Mouse (Mus musculus): ENCODE results near the gene Rtn4. TPM values are rescaled to one million over a fixed set of nuclear protein-coding genes. Genes with fewer than 3 reads are reported as not detected.

Gene Rtn4
- polyA plus RNA-seq, 1 experiment from 2014 or later: 57.1 TPM

DNA sequence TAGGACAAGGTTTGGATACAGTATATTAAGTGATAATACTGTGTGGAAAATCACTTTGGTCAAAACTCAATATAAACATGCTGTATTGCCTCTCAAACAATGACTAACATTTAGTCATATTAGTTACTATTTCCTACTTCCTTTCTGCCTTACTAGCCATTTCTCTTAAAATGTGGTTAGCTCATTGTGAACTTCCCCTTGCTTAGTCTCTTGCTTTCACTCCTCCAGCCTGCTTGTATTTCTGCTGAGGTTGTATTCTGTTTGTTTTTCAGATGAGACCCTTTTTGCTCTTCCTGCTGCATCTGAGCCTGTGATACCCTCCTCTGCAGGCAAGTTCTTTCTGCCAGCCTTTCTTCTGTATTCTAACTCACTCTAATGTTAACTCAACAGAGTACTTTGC is 12.5 kb downstream of the Rtn4 start:
- TF ChIP-seq CTCF (IDR thresholded peaks at IDR 0.05; ENCODE audit: low read depth) (no peak), EP300 (IDR thresholded peaks at IDR 0.05; ENCODE audit: low read depth) (no peak)
- H3K9me3 ChIP-seq (ENCODE audit: low read length): no peaks in the 10 kb centered on the region
- H3K36me3 ChIP-seq (replicated peaks; ENCODE audit: insufficient read depth, low read length): peaks cover 5% of the 10 kb centered on the region
- no peak overlapping the region for H3K4me3 ChIP-seq (ENCODE audit: low read depth, low read length)
- no peak overlapping the region for H3K9ac ChIP-seq (replicated peaks)
- H3K27ac ChIP-seq (ENCODE audit: low read depth): no peak overlapping the region
- no peaks in the 10 kb centered on the region for H3K27me3 ChIP-seq (ENCODE audit: insufficient read depth, low read length)
- H3K4me2 ChIP-seq (ENCODE audit: low read depth, low read length): no peak overlapping the region
- H3K4me1 ChIP-seq (ENCODE audit: insufficient read depth): peaks cover 2% of the 10 kb centered on the region; the same call in 1 of the 2 replicates
- no peak for ATAC-seq
- no peak for DNase-seq

GRCm38 (mm10) chr11:29706845-29707244 is 14.1 kb downstream of the Rtn4 start:
- Histone ChIP-seq H3K27me3 (ENCODE audit: insufficient read depth, low read length) (no peaks in the 10 kb centered on the region), H3K4me2 (ENCODE audit: low read depth, low read length) (no peak overlapping the region), H3K9me3 (ENCODE audit: low read length) (no peaks in the 10 kb centered on the region), H3K9ac (replicated peaks) (no peak overlapping the region), H3K36me3 (replicated peaks; ENCODE audit: insufficient read depth, low read length) (peaks cover 5% of the 10 kb centered on the region), H3K4me3 (ENCODE audit: low read depth, low read length) (no peak overlapping the region), H3K27ac (ENCODE audit: low read depth) (no peak overlapping the region), H3K4me1 (ENCODE audit: insufficient read depth) (peaks cover 2% of the 10 kb centered on the region; the same call in 1 of the 2 replicates)
- DNase-seq: no peak
- 86% methylated on average over 4 of the region's 4 CpGs for WGBS (ENCODE audit: insufficient replicate concordance)
- no peak for TF ChIP-seq CTCF (IDR thresholded peaks at IDR 0.05; ENCODE audit: low read depth)
- no peak for TF ChIP-seq EP300 (IDR thresholded peaks at IDR 0.05; ENCODE audit: low read depth)
- ATAC-seq: no peak

- TF ChIP-seq CTCF (IDR thresholded peaks at IDR 0.05; ENCODE audit: low read depth) (peak; percentile 52), EP300 (IDR thresholded peaks at IDR 0.05; ENCODE audit: low read depth) (no peak)
- no peaks in the 10 kb centered on the region for H3K27me3 ChIP-seq (ENCODE audit: insufficient read depth, low read length)
- ATAC-seq: no peak
- no peaks in the 10 kb centered on the region for H3K9me3 ChIP-seq (ENCODE audit: low read length)
- DNase-seq: no peak
- H3K4me3 ChIP-seq (ENCODE audit: low read depth, low read length): no peak overlapping the region
- no peaks in the 10 kb centered on the region; the same call in 1 of the 2 replicates for H3K4me1 ChIP-seq (ENCODE audit: insufficient read depth)
- H3K27ac ChIP-seq (ENCODE audit: low read depth): no peak overlapping the region
- H3K4me2 ChIP-seq (ENCODE audit: low read depth, low read length): no peak overlapping the region
- peaks cover 5% of the 10 kb centered on the region for H3K36me3 ChIP-seq (replicated peaks; ENCODE audit: insufficient read depth, low read length)
- H3K9ac ChIP-seq (replicated peaks): no peak overlapping the region
These were observed 16.8 kb downstream of the Rtn4 start for GRCm38 (mm10) chr11:29709512-29709911.

GRCm38 (mm10) chr11:29714114-29714513 is 21.4 kb downstream of the Rtn4 start:
- no peak overlapping the region for H3K27ac ChIP-seq (ENCODE audit: low read depth)
- WGBS (ENCODE audit: insufficient replicate concordance): 87% methylated on average over 7 of the region's 7 CpGs
- no peak for DNase-seq
- no peak overlapping the region for H3K9ac ChIP-seq (replicated peaks)
- ATAC-seq: no peak
- no peak overlapping the region for H3K4me2 ChIP-seq (ENCODE audit: low read depth, low read length)
- no peaks in the 10 kb centered on the region for H3K9me3 ChIP-seq (ENCODE audit: low read length)
- H3K4me3 ChIP-seq (ENCODE audit: low read depth, low read length): no peak overlapping the region
- no peaks in the 10 kb centered on the region for H3K4me1 ChIP-seq (ENCODE audit: insufficient read depth)
- no peaks in the 10 kb centered on the region for H3K36me3 ChIP-seq (replicated peaks; ENCODE audit: insufficient read depth, low read length)
- no peaks in the 10 kb centered on the region for H3K27me3 ChIP-seq (ENCODE audit: insufficient read depth, low read length)
- no peak for TF ChIP-seq CTCF (IDR thresholded peaks at IDR 0.05; ENCODE audit: low read depth)

DNA sequence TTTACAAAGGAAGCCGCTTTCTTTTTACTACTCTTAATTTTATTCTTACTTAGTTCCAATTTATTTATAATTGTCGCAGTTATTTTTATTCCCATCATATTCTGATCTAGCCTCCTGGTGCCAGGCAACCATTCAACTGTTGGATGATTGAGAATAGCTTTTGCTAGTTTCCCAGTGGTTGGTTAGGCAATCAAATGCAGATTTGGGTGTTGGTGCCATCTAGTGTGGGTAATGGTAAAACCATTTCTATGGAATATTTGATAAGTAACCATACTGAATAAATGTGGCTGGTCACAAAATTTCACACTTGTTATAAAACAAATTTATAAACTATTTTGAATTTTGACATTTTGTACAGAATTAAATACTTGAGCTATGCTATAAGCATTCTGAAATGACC is 22.0 kb downstream of the Rtn4 start:
- Histone ChIP-seq H3K27ac (ENCODE audit: low read depth) (no peak overlapping the region), H3K9ac (replicated peaks) (no peak overlapping the region), H3K4me2 (ENCODE audit: low read depth, low read length) (no peak overlapping the region), H3K4me1 (ENCODE audit: insufficient read depth) (no peaks in the 10 kb centered on the region), H3K4me3 (ENCODE audit: low read depth, low read length) (no peak overlapping the region), H3K36me3 (replicated peaks; ENCODE audit: insufficient read depth, low read length) (no peaks in the 10 kb centered on the region), H3K27me3 (ENCODE audit: insufficient read depth, low read length) (no peaks in the 10 kb centered on the region), H3K9me3 (ENCODE audit: low read length) (no peaks in the 10 kb centered on the region)
- TF ChIP-seq EP300 (IDR thresholded peaks at IDR 0.05; ENCODE audit: low read depth) (no peak), CTCF (IDR thresholded peaks at IDR 0.05; ENCODE audit: low read depth) (peak; percentile 62)
- DNase-seq (no peak), ATAC-seq (no peak)
- 88% methylated on average over 2 of the region's 2 CpGs for WGBS (ENCODE audit: insufficient replicate concordance)

GRCm38 (mm10) chr11:29715499-29715898 is 22.8 kb downstream of the Rtn4 start:
- ATAC-seq: no peak
- H3K9ac ChIP-seq (replicated peaks): no peak overlapping the region
- no peaks in the 10 kb centered on the region for H3K4me1 ChIP-seq (ENCODE audit: insufficient read depth)
- H3K36me3 ChIP-seq (replicated peaks; ENCODE audit: insufficient read depth, low read length): no peaks in the 10 kb centered on the region
- no peak overlapping the region for H3K4me3 ChIP-seq (ENCODE audit: low read depth, low read length)
- H3K27ac ChIP-seq (ENCODE audit: low read depth): no peak overlapping the region
- WGBS (ENCODE audit: insufficient replicate concordance): 83% methylated on average over 3 of the region's 3 CpGs
- DNase-seq: no peak
- peak; percentile 53 for TF ChIP-seq CTCF (IDR thresholded peaks at IDR 0.05; ENCODE audit: low read depth)
- TF ChIP-seq EP300 (IDR thresholded peaks at IDR 0.05; ENCODE audit: low read depth): no peak
- no peak overlapping the region for H3K4me2 ChIP-seq (ENCODE audit: low read depth, low read length)
- H3K9me3 ChIP-seq (ENCODE audit: low read length): no peaks in the 10 kb centered on the region
- H3K27me3 ChIP-seq (ENCODE audit: insufficient read depth, low read length): no peaks in the 10 kb centered on the region

DNA sequence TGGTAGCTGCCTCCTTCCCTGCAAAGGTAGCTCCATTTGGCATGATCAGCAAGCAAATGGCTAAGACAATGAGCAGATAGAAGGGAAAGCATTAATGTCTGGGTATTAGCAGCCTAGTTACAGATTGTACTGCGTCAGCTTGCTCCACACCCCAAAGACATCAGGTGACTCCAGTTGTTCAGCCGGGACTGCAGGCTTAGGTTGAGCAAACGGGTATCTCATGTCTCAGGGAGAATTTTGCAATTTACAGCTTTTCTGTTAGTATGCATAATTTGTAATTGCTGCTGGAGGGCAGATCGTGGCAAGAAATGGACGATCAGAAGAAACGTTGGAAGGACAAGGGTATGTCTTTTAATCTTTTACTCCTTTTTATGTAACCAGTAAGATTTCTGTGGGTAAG is 25.8 kb downstream of the Rtn4 start:
- H3K4me1 ChIP-seq (ENCODE audit: insufficient read depth): peaks cover 4% of the 10 kb centered on the region; the same call in 1 of the 2 replicates
- H3K27me3 ChIP-seq (ENCODE audit: insufficient read depth, low read length): no peaks in the 10 kb centered on the region
- H3K4me2 ChIP-seq (ENCODE audit: low read depth, low read length): peak overlapping the region; percentile 48; the same call in 1 of the 2 replicates
- no peak for TF ChIP-seq CTCF (IDR thresholded peaks at IDR 0.05; ENCODE audit: low read depth)
- TF ChIP-seq EP300 (IDR thresholded peaks at IDR 0.05; ENCODE audit: low read depth): no peak
- H3K9ac ChIP-seq (replicated peaks): no peak overlapping the region
- DNase-seq (peak; percentile 23), ATAC-seq (peak; percentile 74)
- WGBS (ENCODE audit: insufficient replicate concordance): 46% methylated on average over 6 of the region's 6 CpGs
- H3K9me3 ChIP-seq (ENCODE audit: low read length): no peaks in the 10 kb centered on the region
- H3K4me3 ChIP-seq (ENCODE audit: low read depth, low read length): peak overlapping the region; percentile 21
- H3K27ac ChIP-seq (ENCODE audit: low read depth): peak overlapping the region; percentile 56
- no peaks in the 10 kb centered on the region for H3K36me3 ChIP-seq (replicated peaks; ENCODE audit: insufficient read depth, low read length)
